Mouse (Mus musculus) heart, postnatal 0 days (tissue): ENCODE data around the gene Hecw2. TPM values are rescaled to one million over a fixed set of nuclear protein-coding genes. Genes with fewer than 3 reads are reported as not detected.

Experiments
- ATAC-seq: fragments of 200-750 bp; cut with Nextera tagmentation; 2 replicates; pipeline ENCODE4 v1.8.0; 2017; ENCODE audit warnings: low read depth, moderate number of reproducible peaks, moderate library complexity; ENCODE audit not compliant: insufficient read depth
- DNase-seq: peaks from one replicate; pipeline ENCODE4 v3.0.0-alpha.2; 2016; ENCODE audit warnings: low spot score
- H3K27ac ChIP-seq: fragments of 300-500 bp; sonication (generic); 2 replicates; pipeline ENCODE4 v1.5.1; 2014; ENCODE audit warnings: low read depth, mild to moderate bottlenecking
- H3K27me3 ChIP-seq: fragments of 300-500 bp; sonication (generic); 2 replicates; pipeline ENCODE4 v1.6.1; 2014; ENCODE audit warnings: low read length, mixed read lengths; ENCODE audit not compliant: control insufficient read depth, insufficient read depth
- H3K36me3 ChIP-seq: fragments of 300-500 bp; sonication (generic); replicated peaks from 2 replicates; pipeline ENCODE4 v1.6.1; 2014; ENCODE audit warnings: low read length, mixed read lengths; ENCODE audit not compliant: control insufficient read depth, insufficient read depth
- H3K4me1 ChIP-seq: fragments of 300-500 bp; sonication (generic); 2 replicates; pipeline ENCODE4 v1.6.1; 2014; ENCODE audit warnings: antibody characterized with exemption; ENCODE audit not compliant: control insufficient read depth, insufficient read depth
- H3K4me2 ChIP-seq: fragments of 300-500 bp; sonication (generic); 2 replicates; pipeline ENCODE4 v1.6.1; 2014; ENCODE audit warnings: low read depth, mild to moderate bottlenecking, low read length, moderate library complexity
- H3K4me3 ChIP-seq: fragments of 300-500 bp; sonication (generic); 2 replicates; pipeline ENCODE4 v1.5.1; 2014; ENCODE audit warnings: low read depth, low read length
- H3K9ac ChIP-seq: fragments of 300-500 bp; sonication (generic); replicated peaks from 2 replicates; pipeline ENCODE4 v1.6.1; 2014; ENCODE audit warnings: low read depth, low read length, mixed read lengths
- H3K9me3 ChIP-seq: fragments of 300-500 bp; sonication (generic); replicated peaks from 2 replicates; pipeline ENCODE4 v1.6.1; 2016; ENCODE audit warnings: low read length; ENCODE audit not compliant: control insufficient read depth
- CTCF ChIP-seq: IDR thresholded peaks from 2 replicates; pipeline ENCODE4 v1.5.1; 2016; ENCODE audit warnings: antibody characterized with exemption, control low read depth, low read depth
- EP300 ChIP-seq: IDR thresholded peaks from 2 replicates; pipeline ENCODE4 v1.6.1; 2016; ENCODE audit warnings: antibody characterized with exemption, low read depth
- WGBS: fragments of 180-500 bp; shearing (Covaris S2); extraction: QIAGEN DNeasy Blood & Tissue Kit; methylation state at CpG from one replicate; pipeline ENCODE4 v1.1.7; 2014; 5-methylcytosine and 5-hydroxymethylcytosine counted together
- polyA plus RNA-seq: library from polyadenylated mRNA; unstranded; fragments of >200 nt; fragmentation: Nextera tagmentation; extraction: Ambion mirVana; gene quantifications from 2 replicates; pipeline ENCODE4 v1.2.1, GENCODE M21; 2015
- total RNA-seq: library from RNA; depleted of rRNA; stranded (reverse); fragments of >200 nt; gene quantifications from 2 replicates; pipeline ENCODE4 v1.2.3, GENCODE M21; 2014; ENCODE audit warnings: low replicate concordance

Hecw2 gene
- total and polyA plus RNA-seq, 2 experiments from 2014 or later, result 3.6 to 9.0 TPM

DNA sequence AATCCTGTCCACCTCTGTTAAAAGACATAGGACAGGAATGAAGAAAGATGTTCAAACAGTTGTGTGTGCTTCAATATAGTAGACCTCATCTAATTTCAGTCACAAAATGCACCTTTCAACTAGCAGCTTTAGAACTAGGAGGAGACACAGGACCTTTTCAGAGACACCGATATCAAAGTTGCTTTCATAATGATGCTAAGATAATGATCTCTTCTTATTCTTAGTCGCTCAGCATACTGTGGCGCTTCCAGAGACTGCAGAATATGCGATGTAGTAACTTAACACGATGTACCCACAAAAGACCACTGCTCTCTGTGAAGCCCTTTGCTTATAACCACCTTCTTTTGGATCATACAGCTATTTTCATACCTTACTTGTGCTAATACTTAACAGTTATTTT lies 399.9 kb downstream of the Hecw2 start:
- WGBS, result 84% methylated on average over 5 of the region's 5 CpGs
- DNase-seq, result no peak

DNA sequence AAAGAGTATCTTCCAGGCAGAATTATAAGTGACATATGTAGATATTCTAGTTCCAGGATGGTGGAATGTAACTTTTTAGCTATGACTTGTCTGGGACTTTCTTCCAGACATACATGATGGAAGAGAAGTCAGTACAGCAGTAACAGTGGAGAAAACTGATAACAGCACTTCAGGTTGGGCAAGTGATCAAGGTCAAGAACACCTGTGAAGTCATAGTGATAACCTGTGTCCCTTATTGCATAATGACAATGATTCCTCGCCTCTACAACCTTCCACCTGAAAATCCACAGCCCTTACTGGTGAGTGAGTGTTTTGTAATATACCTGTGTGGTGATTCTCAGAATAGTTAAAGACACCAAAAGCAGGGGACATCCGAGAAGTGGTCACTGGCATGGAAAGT lies 400.7 kb downstream of the Hecw2 start:
- 0 out of 2 replicates have a peak, but pooled peaks cover 11% of the 10 kb centered on the region for H3K4me1 ChIP-seq
- no peaks in the 10 kb centered on the region for H3K27me3 ChIP-seq
- H3K4me3 ChIP-seq, result no peak overlapping the region
- no peaks in the 10 kb centered on the region for H3K36me3 ChIP-seq
- ATAC-seq (no peak), DNase-seq (no peak)
- no peak for TF ChIP-seq EP300
- TF ChIP-seq CTCF, result no peak
- no peak overlapping the region for H3K4me2 ChIP-seq
- H3K9me3 ChIP-seq, result no peaks in the 10 kb centered on the region
- H3K27ac ChIP-seq, result no peak overlapping the region
- H3K9ac ChIP-seq, result no peak overlapping the region
- 81% methylated on average over 2 of the region's 2 CpGs for WGBS

More for the DNA sequence above, 399.9 kb downstream of the Hecw2 start:
- H3K9me3 ChIP-seq, result no peaks in the 10 kb centered on the region
- TF ChIP-seq EP300, result no peak
- no peak for TF ChIP-seq CTCF
- H3K4me2 ChIP-seq, result no peak overlapping the region
- H3K27me3 ChIP-seq, result no peaks in the 10 kb centered on the region
- H3K9ac ChIP-seq, result no peak overlapping the region
- ATAC-seq, result no peak
- H3K27ac ChIP-seq, result no peak overlapping the region
- H3K4me1 ChIP-seq, result 0 out of 2 replicates have a peak, but pooled peaks cover 11% of the 10 kb centered on the region
- H3K36me3 ChIP-seq, result no peaks in the 10 kb centered on the region
- no peak overlapping the region for H3K4me3 ChIP-seq

DNA sequence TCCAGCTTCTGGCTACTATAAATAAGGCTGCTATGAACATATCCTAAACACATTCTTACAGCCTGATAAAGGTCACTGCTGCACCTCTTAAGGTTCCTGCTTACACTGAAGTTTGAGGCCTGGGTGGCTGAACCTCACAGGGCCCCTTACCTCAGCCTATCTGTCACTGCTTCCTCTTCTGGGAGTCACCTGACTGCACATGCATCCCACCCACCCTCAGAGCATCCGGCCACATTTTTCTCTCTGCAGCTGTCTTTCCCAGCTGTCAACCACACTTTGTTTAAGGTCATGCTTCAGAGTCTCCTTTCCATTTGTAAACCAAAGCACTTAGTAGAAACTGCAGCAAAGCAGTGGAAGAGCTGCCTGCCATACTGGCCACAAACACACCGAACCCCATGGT lies 403.6 kb downstream of the Hecw2 start:
- no peak for DNase-seq
- TF ChIP-seq CTCF (no peak), EP300 (no peak)
- H3K4me1 ChIP-seq, result 0 out of 2 replicates have a peak, but pooled peaks cover 4% of the 10 kb centered on the region
- ATAC-seq, result no peak
- no peak overlapping the region for H3K4me2 ChIP-seq
- WGBS, result 72% methylated on average over 2 of the region's 2 CpGs
- no peak overlapping the region for H3K27ac ChIP-seq
- no peak overlapping the region for H3K4me3 ChIP-seq
- no peaks in the 10 kb centered on the region for H3K9me3 ChIP-seq
- no peaks in the 10 kb centered on the region for H3K27me3 ChIP-seq
- no peaks in the 10 kb centered on the region for H3K36me3 ChIP-seq
- H3K9ac ChIP-seq, result no peak overlapping the region

GRCm38 (mm10) chr1:53784721-53785418 lies 410.1 kb downstream of the Hecw2 start, which contains the start of gene Stk17b:
Stk17b (minus strand) TSS chr1:53785224.
- DNase-seq (peak; percentile 99), ATAC-seq (peak; percentile 98)
- Histone ChIP-seq H3K9ac (peak within 1 kb of the TSS; percentile 80), H3K36me3 (no peaks in the 10 kb centered on the region), H3K4me3 (peak within 1 kb of the TSS; percentile 77), H3K27me3 (no peaks in the 10 kb centered on the region), H3K4me1 (no peaks in the 10 kb centered on the region), H3K9me3 (no peaks in the 10 kb centered on the region), H3K4me2 (peak within 1 kb of the TSS; percentile 76), H3K27ac (peak within 1 kb of the TSS; percentile 85)
- under 1% methylated on average over 80 of the region's 81 CpGs for WGBS
- TF ChIP-seq CTCF, result peak; percentile 5; the same call in 1 of the 2 replicates
- no peak for TF ChIP-seq EP300

DNA sequence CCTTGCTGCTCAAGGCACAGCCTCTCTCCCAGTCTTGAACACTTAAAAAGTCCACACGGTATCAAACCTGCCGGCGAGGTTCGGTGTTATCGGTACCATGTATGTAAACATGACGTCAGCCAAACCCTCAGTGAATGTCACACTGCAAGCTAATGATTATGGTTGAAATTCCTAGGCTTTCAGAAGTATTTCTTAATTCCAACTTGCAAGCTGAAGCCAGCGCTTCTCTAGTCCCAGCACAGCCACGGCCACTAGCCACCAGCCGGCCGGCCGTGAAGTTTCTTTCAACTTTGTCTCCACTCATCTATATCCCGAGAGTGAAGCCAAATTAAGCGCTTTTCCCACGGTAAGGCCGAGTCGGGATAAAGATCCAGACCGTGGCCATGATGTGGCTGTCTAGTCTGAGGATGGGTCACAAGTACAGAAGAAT lies 410.7 kb downstream of the Hecw2 start:
- Histone ChIP-seq H3K9ac (peak overlapping the region; percentile 80), H3K4me3 (peak overlapping the region; percentile 77), H3K4me1 (no peaks in the 10 kb centered on the region), H3K27me3 (no peaks in the 10 kb centered on the region), H3K9me3 (no peaks in the 10 kb centered on the region), H3K36me3 (no peaks in the 10 kb centered on the region), H3K4me2 (peak overlapping the region; percentile 76), H3K27ac (peak overlapping the region; percentile 85)
- 0% methylated on average over 17 of the region's 17 CpGs for WGBS
- ATAC-seq, result peak; percentile 22
- no peak for TF ChIP-seq EP300
- no peak for TF ChIP-seq CTCF
- peak; percentile 31 for DNase-seq
